Mouse (Mus musculus) embryonic facial prominence, embryonic 14.5 days (tissue): ENCODE data around the gene Atp2b2. TPM values are rescaled to one million over a fixed set of nuclear protein-coding genes. Genes with fewer than 3 reads are reported as not detected.

Experiments used
- ATAC-seq: fragments of 200-750 bp; cut with Nextera tagmentation; 2 replicates; pipeline ENCODE4 v1.8.0; 2017; ENCODE audit warnings: low read depth, moderate number of reproducible peaks, moderate TSS enrichment
- DNase-seq: peaks from one replicate; pipeline ENCODE4 v3.0.0-alpha.2; 2015; ENCODE audit warnings: low spot score
- H3K27ac ChIP-seq: fragments of 300-500 bp; sonication (generic); replicated peaks from 2 replicates; pipeline ENCODE4 v1.5.1; 2014; ENCODE audit warnings: low read depth, mild to moderate bottlenecking, low read length, moderate library complexity
- H3K27me3 ChIP-seq: fragments of 300-500 bp; sonication (generic); replicated peaks from 2 replicates; pipeline ENCODE4 v1.6.1; 2014; ENCODE audit warnings: low read length; ENCODE audit not compliant: control insufficient read depth, insufficient read depth
- H3K36me3 ChIP-seq: fragments of 300-500 bp; sonication (generic); 2 replicates; pipeline ENCODE4 v1.6.1; 2014; ENCODE audit warnings: low read length, mixed read lengths; ENCODE audit not compliant: control insufficient read depth, insufficient read depth
- H3K4me1 ChIP-seq: fragments of 300-500 bp; sonication (generic); 2 replicates; pipeline ENCODE4 v1.6.1; 2014; ENCODE audit warnings: antibody characterized with exemption, low read length; ENCODE audit not compliant: control insufficient read depth, insufficient read depth
- H3K4me2 ChIP-seq: fragments of 300-500 bp; sonication (generic); 2 replicates; pipeline ENCODE4 v1.6.1; 2014; ENCODE audit warnings: low read depth, mild to moderate bottlenecking, low read length, moderate library complexity, mixed read lengths
- H3K4me3 ChIP-seq: fragments of 300-500 bp; sonication (generic); 2 replicates; pipeline ENCODE4 v1.5.1; 2014; ENCODE audit warnings: low read depth, mild to moderate bottlenecking, low read length
- H3K9ac ChIP-seq: fragments of 300-500 bp; sonication (generic); 2 replicates; pipeline ENCODE4 v1.6.1; 2014; ENCODE audit warnings: low read depth, mild to moderate bottlenecking, low read length, moderate library complexity, mixed read lengths
- H3K9me3 ChIP-seq: fragments of 300-500 bp; sonication (generic); 2 replicates; pipeline ENCODE4 v1.6.1; 2016; ENCODE audit warnings: low read length; ENCODE audit not compliant: control insufficient read depth
- WGBS: fragments of 180-500 bp; shearing (Covaris S2); extraction: QIAGEN DNeasy Blood & Tissue Kit; methylation state at CpG from one replicate; pipeline ENCODE4 v1.1.7; 2014; 5-methylcytosine and 5-hydroxymethylcytosine counted together
- polyA plus RNA-seq: library from polyadenylated mRNA; unstranded; fragments of >200 nt; fragmentation: Nextera tagmentation; extraction: Ambion mirVana; gene quantifications from 2 replicates; pipeline ENCODE4 v1.2.1, GENCODE M21; 2014

The Atp2b2 gene
- polyA plus RNA-seq, 1 experiment from 2014 or later = 1.4 TPM

DNA sequence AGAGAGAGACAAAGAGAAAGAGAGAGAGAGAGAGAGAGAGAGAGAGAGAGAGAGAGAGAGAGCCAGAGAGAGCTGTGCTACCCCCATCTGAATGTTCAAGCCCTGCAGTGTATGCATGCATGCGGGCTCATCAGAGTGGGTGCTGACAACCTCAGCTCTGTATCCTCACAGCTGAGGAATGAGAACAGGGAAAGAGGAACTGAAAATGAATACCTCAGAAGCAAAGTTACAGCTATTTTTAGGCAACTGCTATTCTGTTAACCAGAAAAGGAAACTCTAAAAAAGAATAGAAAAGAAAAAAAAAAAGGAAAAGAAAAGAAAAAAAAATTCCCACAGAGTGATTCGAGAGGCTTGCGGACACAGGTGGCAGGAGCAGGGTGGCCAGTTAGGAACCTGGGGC lies 192.6 kb downstream of the Atp2b2 start:
- Histone ChIP-seq H3K9me3 (no peaks in the 10 kb centered on the region), H3K9ac (no peak overlapping the region), H3K27ac (no peak overlapping the region), H3K4me2 (no peak overlapping the region), H3K4me3 (no peak overlapping the region), H3K27me3 (no peaks in the 10 kb centered on the region), H3K36me3 (no peaks in the 10 kb centered on the region), H3K4me1 (no peaks in the 10 kb centered on the region)
- ATAC-seq (no peak), DNase-seq (no peak)
- 77% methylated on average over 3 of the region's 3 CpGs for WGBS

DNA sequence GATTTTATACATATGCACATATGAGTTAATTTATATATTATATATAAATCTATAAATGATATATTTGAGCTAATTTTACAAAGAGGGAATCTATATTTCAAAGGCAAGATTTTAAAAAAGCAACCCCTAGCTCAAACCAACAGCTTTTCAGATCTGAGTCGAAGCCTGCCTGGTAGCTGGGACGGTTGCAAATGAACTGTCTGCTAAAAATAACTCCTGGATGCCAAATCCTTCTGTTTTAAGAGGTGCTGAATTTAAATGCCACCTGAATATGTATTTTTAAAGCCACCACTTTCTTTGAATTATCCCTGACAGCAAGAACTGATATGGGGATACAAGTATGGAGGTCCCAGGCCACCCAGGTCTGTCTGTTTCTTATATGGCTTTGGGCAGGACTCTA lies 193.8 kb downstream of the Atp2b2 start:
- ATAC-seq = no peak
- Histone ChIP-seq H3K9ac (no peak overlapping the region), H3K27me3 (no peaks in the 10 kb centered on the region), H3K4me1 (no peaks in the 10 kb centered on the region), H3K4me3 (no peak overlapping the region), H3K27ac (no peak overlapping the region), H3K4me2 (no peak overlapping the region), H3K9me3 (no peaks in the 10 kb centered on the region), H3K36me3 (no peaks in the 10 kb centered on the region)
- WGBS = 65% methylated on average over 2 of the region's 2 CpGs
- DNase-seq = no peak

DNA sequence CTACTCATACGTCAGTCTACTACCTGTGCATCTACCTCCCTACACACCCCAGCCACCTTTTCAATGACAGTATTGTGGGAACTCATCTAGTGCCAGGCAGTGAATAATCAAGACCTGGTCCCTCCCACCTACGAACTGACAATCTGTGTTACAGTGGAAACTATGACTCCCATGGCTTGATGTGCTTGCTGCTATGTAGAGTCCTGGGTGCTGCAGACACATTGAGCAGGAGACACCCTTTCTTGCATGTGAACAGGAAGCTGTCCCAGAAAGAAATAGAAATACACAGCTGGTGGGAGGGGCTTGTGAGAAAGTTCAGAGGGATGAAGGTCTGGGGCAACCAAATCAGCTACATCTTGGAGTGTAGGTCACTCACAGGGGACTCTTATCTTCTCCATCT lies 195.3 kb downstream of the Atp2b2 start:
- Histone ChIP-seq H3K36me3 (no peaks in the 10 kb centered on the region), H3K4me1 (no peaks in the 10 kb centered on the region), H3K27me3 (no peaks in the 10 kb centered on the region), H3K4me3 (no peak overlapping the region), H3K9me3 (no peaks in the 10 kb centered on the region), H3K4me2 (no peak overlapping the region), H3K9ac (no peak overlapping the region), H3K27ac (no peak overlapping the region)
- DNase-seq = no peak
- no peak for ATAC-seq
- WGBS = 75% methylated on average over 2 of the region's 2 CpGs

DNA sequence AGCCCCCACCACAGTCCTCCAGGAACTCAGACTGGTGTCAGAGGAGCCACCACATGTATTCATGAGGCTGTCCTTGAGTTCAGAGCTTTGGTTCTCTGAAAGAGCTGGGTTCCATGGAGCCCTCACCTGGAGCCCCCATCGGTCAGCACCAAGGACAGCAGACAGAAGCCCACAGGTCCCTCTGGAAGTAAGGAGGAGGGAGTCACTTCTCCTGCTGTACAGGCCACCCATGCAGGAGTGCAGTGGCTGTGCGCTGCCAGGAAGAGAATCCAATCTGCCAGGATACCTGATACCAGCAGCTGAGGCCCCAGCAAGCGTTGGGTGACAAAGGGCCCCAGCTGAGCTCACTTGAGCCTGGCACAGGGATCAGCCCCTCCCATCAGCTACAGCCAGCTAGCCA lies 199.2 kb downstream of the Atp2b2 start:
- DNase-seq (peak; percentile 40), ATAC-seq (no peak)
- Histone ChIP-seq H3K4me1 (no peaks in the 10 kb centered on the region), H3K27me3 (no peaks in the 10 kb centered on the region), H3K27ac (no peak overlapping the region), H3K9me3 (no peaks in the 10 kb centered on the region), H3K4me3 (no peak overlapping the region), H3K9ac (no peak overlapping the region), H3K36me3 (no peaks in the 10 kb centered on the region), H3K4me2 (no peak overlapping the region)
- whole genome bisulfite sequencing = 8% methylated on average over 2 of the region's 3 CpGs

DNA sequence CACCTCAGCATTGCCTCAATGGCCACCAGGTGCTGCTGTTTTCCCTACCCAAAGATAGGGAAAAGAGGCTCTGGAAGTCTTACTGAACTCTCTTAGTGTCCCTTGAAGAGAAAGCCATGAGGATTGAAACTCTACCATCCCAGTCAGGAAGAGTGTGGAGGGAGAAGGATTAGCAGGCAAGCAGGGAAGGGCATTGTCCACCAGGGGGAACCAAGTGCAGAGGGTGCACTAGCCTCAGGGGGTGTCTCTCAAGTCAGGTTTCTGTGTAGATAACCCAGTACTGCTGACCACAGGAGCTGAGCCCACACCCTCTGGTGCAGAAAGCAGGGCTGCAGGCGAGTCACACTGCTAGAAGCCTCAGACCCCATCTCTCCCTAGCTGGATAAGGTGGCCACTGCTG lies 203.9 kb downstream of the Atp2b2 start:
- DNase-seq (no peak), ATAC-seq (no peak)
- WGBS = 33% methylated on average over 1 of the region's 1 CpGs
- Histone ChIP-seq H3K36me3 (no peaks in the 10 kb centered on the region), H3K4me1 (no peaks in the 10 kb centered on the region), H3K27me3 (no peaks in the 10 kb centered on the region), H3K9me3 (no peaks in the 10 kb centered on the region), H3K4me3 (no peak overlapping the region), H3K4me2 (no peak overlapping the region), H3K27ac (no peak overlapping the region), H3K9ac (no peak overlapping the region)

DNA sequence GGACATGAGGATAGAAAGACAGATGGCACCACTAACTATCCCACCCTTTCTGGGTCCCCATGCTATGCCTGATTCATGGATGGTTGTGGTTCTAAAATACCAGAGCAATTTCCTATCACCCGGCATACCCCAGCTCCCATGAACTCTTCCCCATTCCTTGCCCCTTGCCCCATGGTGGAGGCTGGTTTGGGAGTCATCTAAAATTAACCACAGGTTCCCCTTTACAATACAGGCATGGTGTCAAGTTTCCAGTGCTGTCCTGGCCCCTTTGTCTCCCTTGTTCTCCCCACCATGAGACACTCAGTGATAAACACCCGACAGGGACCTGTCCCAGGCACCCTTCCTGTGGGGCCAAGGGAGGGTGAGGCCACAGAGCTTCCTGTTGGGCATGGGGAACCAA lies 204.7 kb downstream of the Atp2b2 start:
- Histone ChIP-seq H3K4me3 (no peak overlapping the region), H3K27ac (no peak overlapping the region), H3K36me3 (no peaks in the 10 kb centered on the region), H3K9me3 (no peaks in the 10 kb centered on the region), H3K4me1 (no peaks in the 10 kb centered on the region), H3K4me2 (no peak overlapping the region), H3K9ac (no peak overlapping the region), H3K27me3 (no peaks in the 10 kb centered on the region)
- no peak for ATAC-seq
- no peak for DNase-seq
- 54% methylated on average over 2 of the region's 2 CpGs for WGBS

DNA sequence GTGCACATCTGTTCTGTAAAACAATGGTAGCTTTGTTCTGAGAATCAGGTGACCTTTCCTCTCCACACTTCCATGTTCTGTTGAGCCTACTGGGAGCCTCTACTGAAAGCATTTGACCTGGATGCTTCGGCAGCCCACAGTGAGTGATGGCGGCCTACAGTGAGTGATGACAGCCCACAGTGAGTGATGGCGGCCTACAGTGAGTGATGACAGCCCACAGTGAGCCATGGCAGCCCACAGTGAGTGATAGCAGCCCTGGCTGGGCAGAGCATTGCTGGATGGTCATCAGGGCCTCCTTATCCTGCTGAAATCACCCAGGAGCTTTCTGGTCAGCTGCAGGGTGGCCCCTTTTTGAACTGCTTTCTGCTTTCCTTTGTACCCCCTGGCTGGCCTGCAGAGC lies 205.9 kb downstream of the Atp2b2 start:
- WGBS = 54% methylated on average over 3 of the region's 3 CpGs
- DNase-seq (no peak), ATAC-seq (no peak)
- H3K27me3 ChIP-seq = no peaks in the 10 kb centered on the region
- H3K27ac ChIP-seq = no peak overlapping the region
- H3K4me1 ChIP-seq = no peaks in the 10 kb centered on the region
- H3K4me2 ChIP-seq = no peak overlapping the region
- no peaks in the 10 kb centered on the region for H3K9me3 ChIP-seq
- H3K36me3 ChIP-seq = no peaks in the 10 kb centered on the region
- no peak overlapping the region for H3K9ac ChIP-seq
- H3K4me3 ChIP-seq = no peak overlapping the region

DNA sequence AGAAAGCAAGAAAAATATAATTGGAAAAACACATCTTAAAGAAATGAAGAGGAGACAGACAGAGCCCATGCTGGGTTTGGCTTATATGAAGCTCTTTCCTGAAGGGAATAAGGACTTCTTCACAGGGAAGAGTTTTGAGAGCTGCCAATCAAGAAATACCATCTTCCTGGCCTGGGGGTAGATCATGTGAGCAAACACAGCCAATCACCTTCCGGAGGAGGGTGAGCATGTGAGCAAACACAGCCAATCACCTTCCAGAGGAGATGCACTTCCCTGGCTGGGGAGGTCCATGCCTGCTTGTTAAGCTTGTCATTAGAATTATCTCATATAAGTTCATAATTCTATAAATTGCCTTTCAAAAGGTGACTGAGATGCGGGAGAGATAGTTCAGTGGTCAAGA lies 211.9 kb downstream of the Atp2b2 start:
- Histone ChIP-seq H3K4me3 (no peak overlapping the region), H3K9ac (no peak overlapping the region), H3K36me3 (no peaks in the 10 kb centered on the region), H3K27ac (no peak overlapping the region), H3K27me3 (no peaks in the 10 kb centered on the region), H3K4me2 (no peak overlapping the region), H3K4me1 (no peaks in the 10 kb centered on the region), H3K9me3 (no peaks in the 10 kb centered on the region)
- ATAC-seq = no peak
- DNase-seq = no peak
- 84% methylated on average over 2 of the region's 2 CpGs for WGBS

DNA sequence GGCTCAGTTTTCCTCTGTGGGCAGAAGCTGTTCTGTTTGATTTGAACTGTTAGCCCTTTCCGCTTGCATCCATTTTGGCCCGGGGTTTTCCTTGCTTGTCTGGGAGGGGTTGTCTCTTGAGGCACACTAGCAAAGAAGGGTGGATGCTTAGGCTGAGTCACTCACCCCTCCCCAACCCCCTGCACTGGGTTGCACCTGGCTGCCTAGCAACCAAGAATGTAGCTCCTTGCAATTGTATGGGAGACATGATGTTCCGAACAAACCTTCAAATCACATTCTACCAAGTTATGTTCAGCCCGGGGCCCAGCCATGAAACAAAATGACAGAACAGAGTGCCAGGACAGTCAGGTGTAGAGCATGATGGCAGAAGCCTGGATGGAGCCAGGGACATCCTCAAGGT lies 215.1 kb downstream of the Atp2b2 start:
- H3K9ac ChIP-seq = no peak overlapping the region
- no peaks in the 10 kb centered on the region for H3K27me3 ChIP-seq
- no peaks in the 10 kb centered on the region for H3K4me1 ChIP-seq
- H3K27ac ChIP-seq = no peak overlapping the region
- H3K4me3 ChIP-seq = no peak overlapping the region
- DNase-seq (no peak), ATAC-seq (no peak)
- no peaks in the 10 kb centered on the region for H3K9me3 ChIP-seq
- WGBS = 74% methylated on average over 4 of the region's 4 CpGs
- H3K36me3 ChIP-seq = no peaks in the 10 kb centered on the region
- no peak overlapping the region for H3K4me2 ChIP-seq
